Mouse (Mus musculus): ENCODE measurements around the gene Nab2. TPM values are rescaled to one million over a fixed set of nuclear protein-coding genes. Genes with fewer than 3 reads are reported as not detected.

The Nab2 gene
- total and polyA plus RNA-seq, 3 experiments = 29.1 to 37.1 TPM; not detected in 1

DNA sequence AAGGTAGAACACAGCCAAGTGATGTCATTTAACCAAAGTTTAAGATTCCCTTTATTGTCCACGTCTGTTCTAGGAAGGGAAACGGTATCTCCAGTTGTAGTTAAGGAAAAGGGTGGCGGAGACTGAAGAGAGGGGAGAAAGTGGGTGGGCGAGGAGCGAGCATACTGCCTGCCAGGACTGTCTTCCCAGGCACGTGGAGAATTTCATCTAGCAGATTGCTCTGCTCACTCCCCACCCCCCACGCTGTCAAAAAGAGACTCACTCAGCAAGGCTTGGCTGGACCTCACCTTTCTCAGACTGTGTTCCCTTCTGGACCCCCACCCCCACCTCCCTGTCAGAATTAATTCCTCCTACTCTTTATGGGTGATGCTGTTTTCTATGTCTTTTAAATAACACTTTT is 802 bp upstream of the Nab2 start (continued):
- TF ChIP-seq CTCF (IDR thresholded peaks at IDR 0.05 in 2 of 3, conservative IDR thresholded peaks at IDR 0.05 in 1 of 3; ENCODE audit: control insufficient read depth in 1 of 3, insufficient read depth in 1 of 3, low read depth in 2 of 3, low read length in 3 of 3, poor library complexity in 1 of 3, severe bottlenecking in 1 of 3) = no peak
- TF ChIP-seq SMC3 (IDR thresholded peaks at IDR 0.05; ENCODE audit: low read depth, low read length) = no peak
- no peak for TF ChIP-seq MYB (IDR thresholded peaks at IDR 0.05; ENCODE audit: low read depth, low read length)
- no peak for TF ChIP-seq MAZ (IDR thresholded peaks at IDR 0.05; ENCODE audit: low read depth, low read length)
- no peak for TF ChIP-seq UBTF (IDR thresholded peaks at IDR 0.05; ENCODE audit: borderline replicate concordance, insufficient read depth, low read depth, low read length)
- TF ChIP-seq ETS1 (IDR thresholded peaks at IDR 0.05; ENCODE audit: low read depth, low read length) = no peak
- TF ChIP-seq MXI1 (IDR thresholded peaks at IDR 0.05; ENCODE audit: low read depth, low read length) = peak; percentile 64; the same call in 1 of the 2 replicates
- peak; percentile 68 for TF ChIP-seq MAX (IDR thresholded peaks at IDR 0.05; ENCODE audit: low read length)
- no peak for TF ChIP-seq CHD2 (IDR thresholded peaks at IDR 0.05; ENCODE audit: low read length)
- TF ChIP-seq ELF1 (IDR thresholded peaks at IDR 0.05; ENCODE audit: low read depth, low read length) = no peak
- TF ChIP-seq BHLHE40 (IDR thresholded peaks at IDR 0.05; ENCODE audit: borderline replicate concordance, low read depth, low read length) = 0 out of 2 replicates have a peak, but pooled peaks have one; percentile 9

DNA sequence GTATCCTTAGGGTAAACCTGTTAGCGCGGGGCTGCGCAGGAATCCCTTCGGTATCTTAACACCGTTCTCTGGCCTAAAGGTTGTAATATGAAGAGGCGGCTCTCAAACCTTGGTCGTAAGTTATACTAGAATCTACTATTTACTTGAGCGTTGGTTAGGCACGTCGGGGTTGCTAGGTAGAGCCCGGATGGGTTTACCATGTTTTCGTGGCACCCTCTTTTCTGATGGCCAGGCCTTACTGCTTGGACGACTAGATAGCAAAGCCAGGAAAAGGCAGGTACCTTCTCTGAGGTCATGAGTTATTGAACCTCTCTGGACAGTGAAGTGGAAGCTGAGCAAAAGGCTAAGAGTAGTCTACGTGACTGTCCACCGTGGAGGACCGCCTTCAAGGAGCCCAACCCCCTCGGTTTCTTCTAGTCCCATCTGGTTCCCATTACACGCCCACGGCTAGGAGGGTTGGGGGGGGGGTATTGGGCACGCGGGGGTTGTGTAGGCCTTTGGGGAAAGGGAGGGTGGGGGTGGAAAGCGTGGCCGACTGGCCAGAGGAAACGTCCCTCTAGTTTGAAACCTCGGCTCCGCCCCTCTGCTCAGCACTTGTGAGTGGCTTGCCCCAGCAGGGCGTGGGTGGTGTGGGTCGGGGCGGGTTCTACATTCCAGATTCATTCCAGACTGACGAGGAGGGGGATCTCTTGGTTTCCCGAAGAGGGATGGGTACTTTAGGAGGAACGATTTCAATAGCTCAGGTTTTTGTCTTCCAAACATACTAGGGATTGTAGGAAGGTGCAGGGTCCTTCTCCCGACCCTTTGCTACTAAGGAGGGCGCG is 887 bp downstream of the Nab2 start:
- peak overlapping the region; percentile 72 to 94 for H3K4me3 ChIP-seq (ENCODE audit: control insufficient read depth in 1 of 2, insufficient read depth in 1 of 2, low read depth in 2 of 2, low read length in 2 of 2)
- H3K36me3 ChIP-seq (ENCODE audit: control insufficient read depth in 1 of 2, insufficient read depth in 2 of 2, low read length in 2 of 2) = peaks cover 0 to 36% of the 10 kb centered on the region in 2 experiments; a peak in 2 of 4 replicates
- DNase-seq (ENCODE audit: low read depth, low spot score) = peak; percentile 90
- TF ChIP-seq ZC3H11A (IDR thresholded peaks at IDR 0.05; ENCODE audit: low read depth, low read length) = no peak
- no peak for TF ChIP-seq CHD2 (IDR thresholded peaks at IDR 0.05; ENCODE audit: low read length)
- no peak for TF ChIP-seq ZNF384 (IDR thresholded peaks at IDR 0.05; ENCODE audit: low read depth, low read length)
- TF ChIP-seq HCFC1 (IDR thresholded peaks at IDR 0.05; ENCODE audit: low read depth, low read length) = 0 out of 2 replicates have a peak, but pooled peaks have one; percentile 9
- TF ChIP-seq NELFE (IDR thresholded peaks at IDR 0.05; ENCODE audit: low read depth, low read length) = peak; percentile 48
- no peak for TF ChIP-seq BHLHE40 (IDR thresholded peaks at IDR 0.05; ENCODE audit: borderline replicate concordance, low read depth, low read length)
- peak; percentile 45 for TF ChIP-seq MAZ (IDR thresholded peaks at IDR 0.05; ENCODE audit: low read depth, low read length)
- peak; percentile 20; the same call in 1 of the 2 replicates for TF ChIP-seq TCF12 (IDR thresholded peaks at IDR 0.05; ENCODE audit: low read depth, low read length)
- no peak; the same call in 1 of the 2 replicates for TF ChIP-seq ETS1 (IDR thresholded peaks at IDR 0.05; ENCODE audit: low read depth, low read length)
- TF ChIP-seq POLR2AphosphoS2 (IDR thresholded peaks at IDR 0.05; ENCODE audit: low read length) = no peak; the same call in 1 of the 2 replicates
- no peak for TF ChIP-seq RAD21 (IDR thresholded peaks at IDR 0.05; ENCODE audit: low read depth, low read length)
- peak; percentile 37 to 39; a peak in 1 of 4 replicates for TF ChIP-seq POLR2A (IDR thresholded peaks at IDR 0.05; ENCODE audit: control insufficient read depth in 1 of 2, insufficient read depth in 1 of 2, low read depth in 1 of 2, low read length in 2 of 2, poor library complexity in 1 of 2)
- peak; percentile 37 for TF ChIP-seq MAX (IDR thresholded peaks at IDR 0.05; ENCODE audit: low read length)
- no peak for TF ChIP-seq KAT2A (conservative IDR thresholded peaks at IDR 0.05; ENCODE audit: low read depth, low read length)
- TF ChIP-seq SIN3A (IDR thresholded peaks at IDR 0.05; ENCODE audit: low read length) = peak; percentile 64
- no peak for TF ChIP-seq UBTF (IDR thresholded peaks at IDR 0.05; ENCODE audit: borderline replicate concordance, insufficient read depth, low read depth, low read length)
- 0 out of 2 replicates have a peak, but pooled peaks have one; percentile 44 for TF ChIP-seq MYC (IDR thresholded peaks at IDR 0.05; ENCODE audit: low read depth, low read length)
- no peak for TF ChIP-seq TAL1 (IDR thresholded peaks at IDR 0.05; ENCODE audit: low read length)
- no peak for TF ChIP-seq MYB (IDR thresholded peaks at IDR 0.05; ENCODE audit: low read depth, low read length)
- TF ChIP-seq POLR2AphosphoS5 (IDR thresholded peaks at IDR 0.05; ENCODE audit: borderline replicate concordance, low read depth, low read length) = no peak
- no peak for TF ChIP-seq GATA1 (IDR thresholded peaks at IDR 0.05; ENCODE audit: low read depth, low read length)
- TF ChIP-seq TBP (IDR thresholded peaks at IDR 0.05; ENCODE audit: low read depth, low read length) = peak; percentile 56; the same call in 1 of the 2 replicates
- 0 out of 2 replicates have a peak, but pooled peaks have one; percentile 65 for TF ChIP-seq CHD1 (IDR thresholded peaks at IDR 0.05; ENCODE audit: low read depth, low read length)
- TF ChIP-seq ZKSCAN1 (IDR thresholded peaks at IDR 0.05; ENCODE audit: low read depth, low read length) = no peak
- peak; percentile 34 to 50; a peak in 2 of 4 replicates for TF ChIP-seq EP300 (IDR thresholded peaks at IDR 0.05; ENCODE audit: low read depth in 1 of 2, low read length in 2 of 2)
- TF ChIP-seq CTCF (IDR thresholded peaks at IDR 0.05 in 2 of 3, conservative IDR thresholded peaks at IDR 0.05 in 1 of 3; ENCODE audit: control insufficient read depth in 1 of 3, insufficient read depth in 1 of 3, low read depth in 2 of 3, low read length in 3 of 3, poor library complexity in 1 of 3, severe bottlenecking in 1 of 3) = no peak
- no peak; the same call in none of the 2 replicates for TF ChIP-seq MXI1 (IDR thresholded peaks at IDR 0.05; ENCODE audit: low read depth, low read length)
- H3K4me1 ChIP-seq (ENCODE audit: control insufficient read depth in 1 of 2, insufficient read depth in 2 of 2, low read length in 2 of 2) = peaks cover 6 to 47% of the 10 kb centered on the region in 2 experiments
- H3K79me2 ChIP-seq (ENCODE audit: control insufficient read depth, insufficient read depth, low read length, poor library complexity) = peaks cover 22% of the 10 kb centered on the region
- peak overlapping the region; percentile 98 for H3K27ac ChIP-seq (ENCODE audit: control insufficient read depth, low read depth, low read length)
- H3K27me3 ChIP-seq (ENCODE audit: control insufficient read depth in 1 of 2, insufficient read depth in 2 of 2, low read length in 2 of 2) = no peaks in the 10 kb centered on the region
- H3K9me3 ChIP-seq (replicated peaks; ENCODE audit: insufficient read depth, low read length) = no peaks in the 10 kb centered on the region
- H3K9ac ChIP-seq (ENCODE audit: control insufficient read depth, low read depth, low read length, poor library complexity, severe bottlenecking) = peak overlapping the region; percentile 91
